Mouse (Mus musculus) E14TG2a.4 (cell line): Measurements from ENCODE around the gene Mypn.

Experiments used
- CTCF ChIP-seq: conservative IDR thresholded peaks from 2 replicates; pipeline ENCODE4 v1.5.1; 2014; ENCODE audit warnings: low read length
- NANOG ChIP-seq: IDR thresholded peaks from 2 replicates; pipeline ENCODE4 v1.6.1; 2014; ENCODE audit warnings: borderline replicate concordance, low read length, mixed read lengths

DNA sequence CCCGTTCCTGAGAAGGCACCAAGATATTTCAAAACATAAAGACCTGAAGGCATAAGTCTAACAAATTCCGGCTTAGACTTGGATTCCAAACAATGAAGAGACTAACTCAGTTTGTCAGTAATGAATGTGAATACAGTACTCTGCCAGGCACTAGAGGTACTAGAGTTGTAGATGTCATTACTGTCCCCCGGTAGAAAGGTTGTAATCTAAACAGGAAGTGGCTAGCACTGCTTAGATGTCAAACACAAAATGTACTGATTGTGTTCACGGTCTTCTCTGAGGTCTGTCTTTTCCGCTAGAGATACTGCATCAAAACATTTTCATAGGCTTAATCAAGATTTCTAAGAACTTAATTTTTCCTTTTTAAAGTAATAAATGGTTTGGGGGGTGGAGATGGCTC lies 27.9 kb upstream of the Mypn start:
- TF ChIP-seq CTCF: no peak
- no peak for TF ChIP-seq NANOG
